Mouse (Mus musculus): ENCODE results near the gene Nrbp1.

DNA sequence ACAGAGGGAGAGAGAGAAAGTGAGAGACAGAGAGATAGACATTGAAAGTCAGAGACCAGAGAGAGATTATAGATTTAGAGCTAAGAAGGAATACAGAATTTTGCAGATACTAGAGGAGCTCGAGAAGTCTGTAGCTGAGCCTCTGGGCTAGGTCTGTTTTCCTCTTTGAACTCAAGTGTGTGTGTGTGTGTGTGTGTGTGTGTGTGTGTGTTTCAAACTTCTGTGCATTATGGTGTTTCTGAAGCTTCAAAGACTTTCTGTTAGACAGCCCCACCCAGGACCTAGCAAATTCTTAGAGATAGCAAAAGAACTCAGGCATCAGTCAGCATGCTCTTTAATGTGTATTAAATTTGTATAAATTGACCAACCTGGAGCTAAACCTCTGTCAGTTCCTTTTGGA is 14.0 kb upstream of the Nrbp1 start:
- TF ChIP-seq POLR2A (IDR thresholded peaks at IDR 0.05; ENCODE audit: borderline replicate concordance, insufficient read depth, low read length) (no peak), CTCF (IDR thresholded peaks at IDR 0.05; ENCODE audit: borderline replicate concordance, insufficient read depth, low read depth, low read length) (no peak)

Data from cerebellum, adult 2 months (tissue).